Mouse (Mus musculus) erythroblast, adult 5-6 weeks (primary cell): Measurements from ENCODE around the gene Sqstm1. TPM values are rescaled to one million over a fixed set of nuclear protein-coding genes. Genes with fewer than 3 reads are reported as not detected.
A peak's percentile ranks its signal among the peaks of the same experiment; 100 is the strongest.

Source experiments
- ATAC-seq: replicated peaks from 2 replicates; pipeline ENCODE4 v1.8.0; 2016; ENCODE audit warnings: moderate number of reproducible peaks, mild to moderate bottlenecking, moderate TSS enrichment, inconsistent platforms; ENCODE audit not compliant: poor library complexity, low FRiP score, severe bottlenecking
- total RNA-seq, 2 experiments: library from RNA; stranded (forward) in 1 of 2; stranded (reverse) in 1 of 2; fragments of 150-400 nt in 1 of 2; fragments of 200-764, 138-1000 nt in 1 of 2; gene quantifications; 2 replicates each; pipeline versions ENCODE4 v1.2.3 to v1.2.4; 2015 to 2017; ENCODE audit warnings: low replicate concordance in 2 of 2

Gene Sqstm1
- total RNA-seq, 2 experiments from 2014 or later = 101 to 596 TPM

- no peak for ATAC-seq
These were observed 30.0 kb downstream of the Sqstm1 start for GRCm38 (mm10) chr11:50180478-50181231.

GRCm38 (mm10) chr11:50178532-50179488 lies 31.8 kb downstream of the Sqstm1 start:
- ATAC-seq = no peak

DNA sequence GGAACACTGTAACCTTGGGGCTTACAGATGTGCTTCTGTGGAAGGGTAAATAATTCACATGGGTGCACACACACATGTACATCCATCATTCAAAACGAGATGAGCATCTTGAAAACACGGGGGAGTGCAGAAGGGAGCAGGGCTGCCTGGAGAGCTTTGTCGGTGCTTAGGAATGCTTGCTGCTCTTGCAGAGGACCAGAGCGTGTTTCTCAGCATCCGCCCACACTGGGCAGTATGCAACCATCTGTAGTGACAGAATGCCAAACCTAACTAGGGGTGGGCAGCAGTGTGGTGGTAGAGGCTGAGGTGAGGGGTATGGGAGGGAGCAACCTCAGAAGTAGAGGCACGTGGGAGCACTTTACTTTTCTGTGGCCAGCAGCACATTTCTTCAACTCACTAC lies 33.5 kb downstream of the Sqstm1 start:
- no peak for ATAC-seq

GRCm38 (mm10) chr11:50176351-50176750 lies 34.3 kb downstream of the Sqstm1 start:
- ATAC-seq = no peak

DNA sequence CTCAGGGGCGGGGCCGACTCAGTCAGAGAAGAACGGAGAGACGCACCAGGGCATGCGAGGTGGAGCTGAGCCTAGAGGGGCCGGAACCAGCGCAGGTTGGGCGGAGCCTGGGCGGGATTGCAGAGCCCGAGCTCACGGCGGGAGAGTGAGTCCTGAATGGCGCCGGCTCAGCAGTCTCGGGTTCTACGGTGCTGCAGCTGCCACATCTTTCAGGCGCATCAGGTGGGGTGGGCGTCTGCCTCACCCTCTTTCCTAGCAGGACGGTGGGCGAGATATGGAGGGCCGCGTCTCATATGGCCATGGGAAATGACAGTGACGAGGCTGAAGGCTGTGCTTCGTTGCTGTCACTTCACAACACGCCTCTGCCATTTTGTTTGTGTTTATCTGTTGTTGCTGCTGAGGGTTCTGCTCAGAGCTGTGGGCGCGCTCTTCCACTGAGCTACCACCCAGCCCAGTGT lies 35.9 kb downstream of the Sqstm1 start:
- peak; percentile 97 for ATAC-seq

- peak; percentile 34 for ATAC-seq
These were observed 36.4 kb downstream of the Sqstm1 start, which contains the start of gene Mrnip for GRCm38 (mm10) chr11:50174111-50174729. Gene Mrnip (plus strand): TSS chr11:50174444.

DNA sequence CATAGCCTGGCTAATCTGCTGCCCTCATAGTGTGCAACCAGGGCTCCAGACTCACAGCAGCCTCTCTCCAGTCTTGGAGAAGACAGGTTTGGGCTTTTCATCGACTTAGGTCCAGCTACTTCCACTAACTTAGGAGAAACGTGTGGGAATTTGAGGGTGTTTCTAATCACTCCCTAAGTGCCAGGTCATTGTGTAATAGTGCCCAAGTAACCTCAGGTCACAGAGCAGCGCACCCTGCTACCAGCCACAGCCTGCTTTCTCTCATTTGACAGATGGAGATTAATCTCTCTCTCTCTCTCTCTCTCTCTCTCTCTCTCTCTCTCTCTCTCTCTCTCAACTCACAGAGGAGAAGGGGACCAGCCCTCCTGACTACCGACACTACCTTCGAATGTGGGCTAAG lies 42.3 kb downstream of the Sqstm1 start:
- ATAC-seq = no peak

- ATAC-seq = no peak
These were observed 48.1 kb downstream of the Sqstm1 start for GRCm38 (mm10) chr11:50162338-50163050.

GRCm38 (mm10) chr11:50161578-50162304 lies 48.9 kb downstream of the Sqstm1 start:
- ATAC-seq = peak; percentile 85

GRCm38 (mm10) chr11:50159347-50159746 lies 51.3 kb downstream of the Sqstm1 start:
- ATAC-seq = no peak

DNA sequence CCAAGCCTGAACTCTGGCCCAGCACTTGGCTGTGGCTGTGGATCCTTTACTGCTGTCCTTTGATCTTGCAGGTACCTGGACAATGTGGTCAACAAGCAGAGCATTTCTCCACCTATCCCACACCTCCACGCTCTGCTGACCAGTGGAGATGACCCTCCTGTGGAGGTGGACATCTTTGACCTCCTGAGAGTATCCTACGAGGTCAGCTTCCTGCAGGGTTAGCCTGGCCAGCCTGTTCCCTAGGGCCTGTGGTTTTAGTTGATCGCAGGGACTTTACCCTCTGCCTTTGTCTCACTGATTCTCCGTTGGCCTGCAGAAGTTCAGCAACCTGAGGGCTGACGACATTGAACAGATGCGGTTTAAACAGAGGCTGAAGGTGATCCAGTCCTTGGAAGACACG lies 52.3 kb downstream of the Sqstm1 start:
- ATAC-seq = no peak

DNA sequence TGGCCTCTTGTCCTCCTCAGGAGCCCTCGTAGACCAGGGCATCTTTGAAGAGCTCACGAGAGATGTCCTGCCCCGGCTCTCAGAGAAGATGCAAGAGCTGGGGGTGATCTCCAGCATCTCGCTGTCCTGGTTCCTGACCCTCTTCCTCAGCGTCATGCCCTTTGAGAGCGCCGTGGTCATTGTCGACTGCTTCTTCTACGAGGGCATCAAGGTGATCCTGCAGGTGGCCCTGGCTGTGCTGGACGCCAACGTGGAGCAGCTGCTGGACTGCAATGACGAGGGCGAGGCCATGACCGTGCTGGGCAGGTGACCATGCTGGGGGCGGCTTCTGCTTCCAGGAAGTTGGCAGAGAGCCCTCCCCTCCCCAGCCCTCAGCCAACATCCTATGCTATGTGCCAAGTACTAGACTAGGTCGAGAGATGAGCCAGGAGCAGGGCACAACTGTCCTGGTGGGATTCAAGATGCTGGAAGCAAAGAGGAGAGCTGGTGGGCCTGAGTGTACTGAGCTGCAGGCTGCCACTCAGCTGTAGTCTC lies 53.8 kb downstream of the Sqstm1 start:
- ATAC-seq = no peak

DNA sequence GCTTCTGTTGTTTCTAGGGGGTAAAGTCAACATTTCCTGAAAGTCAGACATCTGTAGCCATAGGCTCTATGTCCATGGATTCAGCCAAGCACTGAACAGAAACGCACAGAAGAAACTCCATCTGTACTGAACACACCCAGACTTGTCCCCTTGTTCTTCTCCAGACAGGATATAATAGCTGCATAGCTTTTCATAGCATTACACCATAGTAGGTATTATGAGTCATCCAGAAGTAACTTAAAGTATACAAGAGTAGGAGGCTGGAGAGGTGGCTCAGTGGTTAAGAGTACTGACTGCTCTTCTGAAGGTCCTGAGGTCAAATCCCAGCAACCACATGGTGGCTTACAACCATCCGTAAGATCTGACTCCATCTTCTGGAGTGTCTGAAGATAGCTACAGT lies 54.8 kb downstream of the Sqstm1 start:
- no peak for ATAC-seq

DNA sequence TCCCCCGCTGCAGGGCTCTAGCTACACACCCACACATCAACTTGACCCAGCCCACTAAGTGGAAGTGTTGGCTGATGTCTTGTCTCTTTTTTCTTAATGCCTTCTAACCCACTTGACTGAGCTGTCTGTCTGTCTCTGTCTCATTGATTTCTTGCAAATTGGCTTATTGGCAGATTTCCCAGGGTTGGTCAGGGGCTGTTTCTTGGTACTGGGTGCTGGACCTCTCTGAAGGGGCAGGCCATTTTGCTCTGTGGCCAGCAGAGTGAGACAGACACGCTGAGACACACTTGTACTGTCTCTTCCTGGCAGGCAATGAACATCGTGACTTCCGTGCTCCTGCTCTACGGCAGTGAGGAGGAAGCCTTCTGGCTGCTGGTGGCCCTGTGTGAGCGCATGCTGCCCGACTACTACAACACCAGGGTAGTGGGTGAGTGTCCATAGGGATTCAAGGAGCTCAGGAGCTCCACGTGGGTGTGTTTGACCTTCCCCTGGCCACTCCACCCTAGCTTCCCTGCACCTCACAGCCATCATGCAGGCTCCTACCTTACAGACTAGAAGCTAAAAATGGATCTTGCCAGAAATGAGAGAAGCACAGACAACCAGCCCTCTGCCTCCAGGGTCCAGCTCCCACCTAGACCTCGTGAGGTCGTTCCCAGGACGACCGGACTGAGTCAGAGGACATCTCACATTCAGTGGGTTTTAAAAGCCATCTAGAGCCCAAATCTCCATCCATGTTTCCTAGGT lies 55.7 kb downstream of the Sqstm1 start:
- no peak for ATAC-seq

DNA sequence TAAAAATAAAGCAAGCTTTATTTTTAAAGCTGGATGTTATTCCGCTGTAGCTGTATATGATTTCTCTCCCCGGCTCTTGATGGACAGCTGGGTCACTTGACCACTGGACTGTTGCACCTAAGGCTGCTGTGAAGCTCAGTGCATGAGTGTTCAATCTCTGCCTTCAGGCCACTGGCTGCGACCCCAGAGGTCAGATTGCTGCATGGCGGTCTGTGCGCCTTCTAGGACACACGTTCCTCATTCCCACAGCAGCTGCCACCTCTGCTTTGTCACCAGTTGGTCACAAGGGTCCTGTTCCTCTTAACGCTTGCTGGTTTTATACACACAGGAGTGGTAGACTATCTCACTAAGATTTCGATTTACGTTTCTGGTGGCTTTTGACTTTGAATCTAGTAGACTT lies 56.5 kb downstream of the Sqstm1 start:
- ATAC-seq = no peak

DNA sequence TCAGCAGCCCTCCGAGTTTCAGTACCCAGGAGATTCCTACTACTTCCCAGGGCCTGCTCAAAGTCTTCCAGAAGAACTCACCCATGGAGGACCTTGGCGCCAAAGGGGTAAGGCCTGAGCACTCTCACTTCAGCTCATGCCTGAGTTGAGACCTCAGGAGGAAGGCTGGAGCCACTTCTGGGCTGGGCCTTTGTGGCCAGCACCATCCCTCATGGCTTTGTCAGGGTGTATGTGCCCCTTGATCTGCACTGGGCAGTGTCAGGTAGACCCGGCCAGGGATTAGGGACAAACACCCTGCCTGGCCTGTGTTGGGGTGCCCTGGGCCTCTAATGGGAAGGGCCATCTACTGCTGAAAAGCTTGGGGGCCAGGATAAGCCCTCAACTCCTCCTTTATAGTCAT lies 59.3 kb downstream of the Sqstm1 start:
- no peak for ATAC-seq

- ATAC-seq = no peak
These were observed 61.0 kb downstream of the Sqstm1 start for GRCm38 (mm10) chr11:50149603-50150150.
